Mouse (Mus musculus) limb, embryonic 11.5 days (tissue): Measurements from ENCODE around the gene Lyzl4. TPM values are rescaled to one million over a fixed set of nuclear protein-coding genes. Genes with fewer than 3 reads are reported as not detected.

Source experiments
- ATAC-seq: fragments of 200-750 bp; cut with Nextera tagmentation; 2 replicates; pipeline ENCODE4 v1.8.0; 2017; ENCODE audit warnings: low read depth; ENCODE audit not compliant: insufficient number of reproducible peaks, low FRiP score, low TSS enrichment
- DNase-seq: peaks from one replicate; pipeline ENCODE4 v3.0.0-alpha.2; 2015; ENCODE audit warnings: low spot score
- H3K27ac ChIP-seq: fragments of 300-500 bp; sonication (generic); replicated peaks from 2 replicates; pipeline ENCODE4 v1.5.1; 2014; ENCODE audit warnings: low read depth, mild to moderate bottlenecking, low read length
- H3K27me3 ChIP-seq: fragments of 300-500 bp; sonication (generic); 2 replicates; pipeline ENCODE4 v1.6.1; 2014; ENCODE audit warnings: mild to moderate bottlenecking, low read length, mixed read lengths; ENCODE audit not compliant: control insufficient read depth, insufficient read depth
- H3K36me3 ChIP-seq: fragments of 300-500 bp; sonication (generic); 2 replicates; pipeline ENCODE4 v1.6.1; 2014; ENCODE audit warnings: mild to moderate bottlenecking, low read length, moderate library complexity, mixed read lengths; ENCODE audit not compliant: control insufficient read depth, insufficient read depth
- H3K4me1 ChIP-seq: fragments of 300-500 bp; sonication (generic); 2 replicates; pipeline ENCODE4 v1.6.1; 2014; ENCODE audit warnings: low read length, mixed read lengths; ENCODE audit not compliant: control insufficient read depth, insufficient read depth
- H3K4me2 ChIP-seq: fragments of 300-500 bp; sonication (generic); 2 replicates; pipeline ENCODE4 v1.6.1; 2014; ENCODE audit warnings: low read depth, mild to moderate bottlenecking, moderate library complexity; ENCODE audit not compliant: severe bottlenecking
- H3K4me3 ChIP-seq: fragments of 300-500 bp; sonication (generic); 2 replicates; pipeline ENCODE4 v1.5.1; 2014; ENCODE audit warnings: low read depth, low read length
- H3K9ac ChIP-seq: fragments of 300-500 bp; sonication (generic); 2 replicates; pipeline ENCODE4 v1.6.1; 2014; ENCODE audit warnings: mild to moderate bottlenecking, low read length
- H3K9me3 ChIP-seq: fragments of 300-500 bp; sonication (generic); 2 replicates; pipeline ENCODE4 v1.6.1; 2016; ENCODE audit warnings: low read length; ENCODE audit not compliant: control insufficient read depth
- WGBS: fragments of 180-500 bp; shearing (Covaris S2); extraction: QIAGEN DNeasy Blood & Tissue Kit; methylation state at CpG from one replicate; pipeline ENCODE4 v1.1.7; 2014; 5-methylcytosine and 5-hydroxymethylcytosine counted together
- polyA plus RNA-seq: library from polyadenylated mRNA; unstranded; fragments of >200 nt; fragmentation: Nextera tagmentation; extraction: Ambion mirVana; gene quantifications from 2 replicates; pipeline ENCODE4 v1.2.1, GENCODE M21; 2014

Lyzl4 gene
- polyA plus RNA-seq, 1 experiment from 2014 or later = not detected

- WGBS = 77% methylated on average over 6 of the region's 6 CpGs
- Histone ChIP-seq H3K27ac (no peak overlapping the region), H3K9me3 (no peaks in the 10 kb centered on the region), H3K36me3 (no peaks in the 10 kb centered on the region), H3K4me1 (0 out of 2 replicates have a peak, but pooled peaks cover 3% of the 10 kb centered on the region), H3K4me3 (no peak overlapping the region), H3K9ac (no peak overlapping the region), H3K4me2 (no peak overlapping the region), H3K27me3 (0 out of 2 replicates have a peak, but pooled peaks cover 3% of the 10 kb centered on the region)
- ATAC-seq (no peak; the same call in 1 of the 2 replicates), DNase-seq (no peak)
These were observed 21.6 kb upstream of the Lyzl4 start for GRCm38 (mm10) chr9:121663467-121663866.

GRCm38 (mm10) chr9:121659791-121660190 is 17.9 kb upstream of the Lyzl4 start:
- Histone ChIP-seq H3K4me3 (no peak overlapping the region), H3K27ac (no peak overlapping the region), H3K36me3 (no peaks in the 10 kb centered on the region), H3K4me2 (no peak overlapping the region), H3K27me3 (no peaks in the 10 kb centered on the region), H3K4me1 (no peaks in the 10 kb centered on the region), H3K9ac (no peak overlapping the region), H3K9me3 (no peaks in the 10 kb centered on the region)
- 77% methylated on average over 7 of the region's 7 CpGs for WGBS
- no peak for DNase-seq
- ATAC-seq = no peak

DNA sequence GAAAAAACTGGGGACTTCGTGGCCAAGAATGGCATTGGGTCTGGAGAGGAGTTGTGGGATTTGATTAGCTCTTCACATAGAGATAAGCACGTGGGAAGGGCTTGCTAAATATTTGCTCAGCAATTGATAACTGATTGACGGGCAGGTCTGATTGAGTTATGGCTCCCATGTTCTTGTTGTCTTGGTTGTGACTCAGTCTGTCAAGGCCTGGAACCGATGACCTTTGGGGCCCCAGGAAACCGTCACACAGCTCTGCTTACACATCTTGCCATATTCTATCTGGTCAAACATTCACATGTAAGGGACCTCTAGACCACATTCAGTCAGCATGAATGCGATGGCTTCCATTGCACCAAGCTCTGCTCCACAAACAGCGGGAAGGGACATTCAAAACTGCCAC is 16.4 kb upstream of the Lyzl4 start:
- no peaks in the 10 kb centered on the region for H3K4me1 ChIP-seq
- H3K9me3 ChIP-seq = no peaks in the 10 kb centered on the region
- H3K27me3 ChIP-seq = no peaks in the 10 kb centered on the region
- no peak overlapping the region for H3K4me3 ChIP-seq
- H3K9ac ChIP-seq = no peak overlapping the region
- H3K27ac ChIP-seq = no peak overlapping the region
- no peak overlapping the region for H3K4me2 ChIP-seq
- DNase-seq (no peak), ATAC-seq (no peak)
- 85% methylated on average over 7 of the region's 7 CpGs for WGBS
- H3K36me3 ChIP-seq = no peaks in the 10 kb centered on the region

- no peak for ATAC-seq
- no peaks in the 10 kb centered on the region for H3K27me3 ChIP-seq
- no peak overlapping the region for H3K9ac ChIP-seq
- no peaks in the 10 kb centered on the region for H3K36me3 ChIP-seq
- WGBS = 41% methylated on average over 13 of the region's 13 CpGs
- no peak for DNase-seq
- no peak overlapping the region for H3K4me3 ChIP-seq
- no peak overlapping the region for H3K27ac ChIP-seq
- H3K4me1 ChIP-seq = no peaks in the 10 kb centered on the region
- no peak overlapping the region for H3K4me2 ChIP-seq
- no peaks in the 10 kb centered on the region for H3K9me3 ChIP-seq
These were observed 15.2 kb upstream of the Lyzl4 start for GRCm38 (mm10) chr9:121657143-121657542.

- ATAC-seq (no peak), DNase-seq (no peak)
- no peak overlapping the region for H3K4me2 ChIP-seq
- H3K4me3 ChIP-seq = no peak overlapping the region
- H3K4me1 ChIP-seq = no peaks in the 10 kb centered on the region
- H3K9ac ChIP-seq = no peak overlapping the region
- no peaks in the 10 kb centered on the region for H3K36me3 ChIP-seq
- no peaks in the 10 kb centered on the region for H3K27me3 ChIP-seq
- no peak overlapping the region for H3K27ac ChIP-seq
- H3K9me3 ChIP-seq = no peaks in the 10 kb centered on the region
- WGBS = 83% methylated on average over 5 of the region's 5 CpGs
These were observed 14.4 kb upstream of the Lyzl4 start for GRCm38 (mm10) chr9:121656322-121656721.

- no peaks in the 10 kb centered on the region for H3K4me1 ChIP-seq
- H3K9ac ChIP-seq = no peak overlapping the region
- H3K9me3 ChIP-seq = no peaks in the 10 kb centered on the region
- ATAC-seq (no peak), DNase-seq (no peak)
- H3K27ac ChIP-seq = no peak overlapping the region
- no peak overlapping the region for H3K4me2 ChIP-seq
- no peaks in the 10 kb centered on the region for H3K27me3 ChIP-seq
- H3K4me3 ChIP-seq = no peak overlapping the region
- no peaks in the 10 kb centered on the region for H3K36me3 ChIP-seq
- WGBS = 85% methylated on average over 10 of the region's 10 CpGs
These were observed 11.8 kb upstream of the Lyzl4 start for GRCm38 (mm10) chr9:121653668-121654067.

DNA sequence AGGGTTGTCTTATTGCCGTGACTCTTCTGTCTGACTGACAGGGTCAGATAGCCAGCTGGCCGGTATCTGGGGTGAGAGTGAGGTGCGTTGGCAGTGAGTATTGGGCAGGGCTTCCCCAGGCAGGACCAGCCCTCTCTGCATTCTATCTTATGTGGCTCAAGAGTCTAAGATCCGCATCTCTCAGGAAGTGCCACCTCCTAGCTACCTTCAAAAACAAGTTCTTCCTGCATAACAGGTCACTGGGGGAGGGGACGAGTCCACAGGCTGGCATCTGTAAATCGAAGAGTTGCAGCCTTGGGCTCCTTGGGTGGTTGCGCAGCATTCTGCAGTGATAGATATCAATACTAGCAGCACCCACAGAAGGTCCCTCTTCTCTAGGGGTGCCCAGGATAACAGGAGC is 5.1 kb upstream of the Lyzl4 start:
- no peak for ATAC-seq
- peaks cover 21% of the 10 kb centered on the region for H3K27me3 ChIP-seq
- H3K9ac ChIP-seq = no peak overlapping the region
- H3K27ac ChIP-seq = no peak overlapping the region
- DNase-seq = no peak
- peaks cover 3% of the 10 kb centered on the region; the same call in 1 of the 2 replicates for H3K4me1 ChIP-seq
- 74% methylated on average over 7 of the region's 7 CpGs for WGBS
- H3K36me3 ChIP-seq = no peaks in the 10 kb centered on the region
- H3K9me3 ChIP-seq = no peaks in the 10 kb centered on the region
- no peak overlapping the region for H3K4me2 ChIP-seq
- H3K4me3 ChIP-seq = no peak overlapping the region

- no peak overlapping the region for H3K9ac ChIP-seq
- H3K4me3 ChIP-seq = no peak overlapping the region
- peaks cover 41% of the 10 kb centered on the region for H3K27me3 ChIP-seq
- no peak overlapping the region for H3K27ac ChIP-seq
- no peak overlapping the region for H3K4me2 ChIP-seq
- DNase-seq (no peak), ATAC-seq (no peak)
- no peaks in the 10 kb centered on the region for H3K9me3 ChIP-seq
- peaks cover 5% of the 10 kb centered on the region; the same call in 1 of the 2 replicates for H3K4me1 ChIP-seq
- WGBS = 54% methylated on average over 3 of the region's 3 CpGs
- H3K36me3 ChIP-seq = no peaks in the 10 kb centered on the region
These were observed 3.0 kb upstream of the Lyzl4 start for GRCm38 (mm10) chr9:121644855-121645254.
